Mouse (Mus musculus): ENCODE results near the gene Fkbp1a. TPM values are rescaled to one million over a fixed set of nuclear protein-coding genes. Genes with fewer than 3 reads are reported as not detected.

Fkbp1a gene
- polyA plus RNA-seq, 1 experiment from 2014 or later, result 608 TPM

Other genes with a start within 250 kb of the Fkbp1a start
- not detected in 2 replicates for gene 4921509C19Rik, start 66.3 kb upstream of the Fkbp1a start, polyA plus RNA-seq (2015; fragmentation: Nextera tagmentation; extraction: Ambion mirVana)
- gene Nsfl1c, start 48.3 kb upstream of the Fkbp1a start, polyA plus RNA-seq (2015; fragmentation: Nextera tagmentation; extraction: Ambion mirVana), result 291 and 304 TPM in 2 replicates
- gene Sdcbp2, start 30.1 kb downstream of the Fkbp1a start, polyA plus RNA-seq (2015; fragmentation: Nextera tagmentation; extraction: Ambion mirVana), result 0.98 and 1.1 TPM in 2 replicates
- gene Snph, start 90.1 kb downstream of the Fkbp1a start, polyA plus RNA-seq (2015; fragmentation: Nextera tagmentation; extraction: Ambion mirVana), result 19.0 and 21.6 TPM in 2 replicates
- gene Rad21l, start 126.0 kb downstream of the Fkbp1a start, polyA plus RNA-seq (2015; fragmentation: Nextera tagmentation; extraction: Ambion mirVana), result 0.34 and 0.36 TPM in 2 replicates
- 28.8 and 30.8 TPM in 2 replicates for gene Tmem74b, start 159.5 kb downstream of the Fkbp1a start, polyA plus RNA-seq (2015; fragmentation: Nextera tagmentation; extraction: Ambion mirVana)
- 64.0 and 66.5 TPM in 2 replicates for gene Psmf1, start 201.7 kb downstream of the Fkbp1a start, polyA plus RNA-seq (2015; fragmentation: Nextera tagmentation; extraction: Ambion mirVana)

All from midbrain, embryonic 16.5 days (tissue).